Mouse (Mus musculus) kidney, embryonic 14.5 days (tissue): ENCODE data around the gene Plk5. TPM values are rescaled to one million over a fixed set of nuclear protein-coding genes. Genes with fewer than 3 reads are reported as not detected.

Experiments used
- ATAC-seq: fragments of 200-750 bp; cut with Nextera tagmentation; 2 replicates; pipeline ENCODE4 v1.8.0; 2017; ENCODE audit warnings: moderate number of reproducible peaks, mild to moderate bottlenecking, moderate TSS enrichment, moderate library complexity; ENCODE audit not compliant: low FRiP score, low TSS enrichment
- H3K27ac ChIP-seq: fragments of 300-500 bp; sonication (generic); 2 replicates; pipeline ENCODE4 v1.5.1; 2014; ENCODE audit warnings: low read depth, mild to moderate bottlenecking, low read length, moderate library complexity, mixed read lengths
- H3K27me3 ChIP-seq: fragments of 300-500 bp; sonication (generic); 2 replicates; pipeline ENCODE4 v1.6.1; 2014; ENCODE audit warnings: mild to moderate bottlenecking, low read length; ENCODE audit not compliant: control insufficient read depth, insufficient read depth
- H3K36me3 ChIP-seq: fragments of 300-500 bp; sonication (generic); 2 replicates; pipeline ENCODE4 v1.6.1; 2014; ENCODE audit warnings: low read length, mixed read lengths; ENCODE audit not compliant: control insufficient read depth, insufficient read depth
- H3K4me1 ChIP-seq: fragments of 300-500 bp; sonication (generic); 2 replicates; pipeline ENCODE4 v1.6.1; 2014; ENCODE audit warnings: low read length, mixed read lengths; ENCODE audit not compliant: control insufficient read depth, insufficient read depth
- H3K4me2 ChIP-seq: fragments of 300-500 bp; sonication (generic); replicated peaks from 2 replicates; pipeline ENCODE4 v1.6.1; 2014; ENCODE audit warnings: low read depth, mild to moderate bottlenecking, low read length
- H3K4me3 ChIP-seq: fragments of 300-500 bp; sonication (generic); 2 replicates; pipeline ENCODE4 v1.5.1; 2014; ENCODE audit warnings: mild to moderate bottlenecking, low read length
- H3K9ac ChIP-seq: fragments of 300-500 bp; sonication (generic); 2 replicates; pipeline ENCODE4 v1.6.1; 2014; ENCODE audit warnings: low read depth, mild to moderate bottlenecking, low read length, moderate library complexity
- H3K9me3 ChIP-seq: fragments of 300-500 bp; sonication (generic); 2 replicates; pipeline ENCODE4 v1.6.1; 2016; ENCODE audit warnings: low read length; ENCODE audit not compliant: control insufficient read depth
- WGBS: fragments of 180-500 bp; shearing (Covaris S2); extraction: QIAGEN DNeasy Blood & Tissue Kit; methylation state at CpG from one replicate; pipeline ENCODE4 v1.1.7; 2014; 5-methylcytosine and 5-hydroxymethylcytosine counted together
- polyA plus RNA-seq: library from polyadenylated mRNA; unstranded; fragments of >200 nt; fragmentation: Nextera tagmentation; extraction: Ambion mirVana; gene quantifications from 2 replicates; pipeline ENCODE4 v1.2.1, GENCODE M21; 2014

The Plk5 gene
- polyA plus RNA-seq, 1 experiment from 2014 or later = 0.62 TPM

DNA sequence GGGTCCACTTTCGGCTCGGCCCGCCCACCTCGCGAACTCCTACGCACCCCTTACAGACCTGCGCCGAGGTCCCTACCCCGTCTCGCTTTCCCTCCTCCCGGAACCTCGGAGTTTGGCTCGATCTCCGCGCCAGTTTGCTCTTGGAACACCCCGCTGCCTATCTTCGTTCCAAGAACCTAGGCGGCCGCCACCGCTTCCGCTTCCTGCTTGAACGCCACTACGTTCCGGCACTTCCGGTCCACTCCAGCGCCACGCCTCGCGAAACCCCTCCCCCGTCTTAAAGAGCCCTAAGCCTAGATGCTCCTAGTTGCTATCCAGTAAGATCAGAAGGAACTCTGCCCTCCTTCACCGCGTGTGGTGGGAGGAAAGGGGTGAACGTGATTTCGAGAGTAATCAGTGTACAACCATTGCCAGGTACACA, 35.9 kb upstream of the Plk5 start, which contains the start of gene 2310011J03Rik:
Gene 2310011J03Rik, minus strand, starts transcription at position 198 of the 421 bp plus-strand sequence.
- peaks cover 11% of the 10 kb centered on the region; the same call in 1 of the 2 replicates for H3K36me3 ChIP-seq
- peak within 1 kb of the TSS; percentile 74; the same call in 1 of the 2 replicates for H3K27ac ChIP-seq
- ATAC-seq = peak; percentile 32; the same call in 1 of the 2 replicates
- H3K27me3 ChIP-seq = peaks cover 24% of the 10 kb centered on the region
- no peaks in the 10 kb centered on the region for H3K9me3 ChIP-seq
- 0% methylated on average over 34 of the region's 34 CpGs for WGBS
- peaks cover 18% of the 10 kb centered on the region for H3K4me1 ChIP-seq
- H3K4me2 ChIP-seq = peak within 1 kb of the TSS; percentile 79
- peak within 1 kb of the TSS; percentile 83 for H3K9ac ChIP-seq
- H3K4me3 ChIP-seq = peak within 1 kb of the TSS; percentile 90

- H3K4me1 ChIP-seq = peaks cover 18% of the 10 kb centered on the region
- H3K9me3 ChIP-seq = no peaks in the 10 kb centered on the region
- no peak for ATAC-seq
- no peak overlapping the region for H3K9ac ChIP-seq
- H3K4me2 ChIP-seq = no peak overlapping the region
- H3K27ac ChIP-seq = no peak overlapping the region
- 74% methylated on average over 6 of the region's 6 CpGs for WGBS
- H3K27me3 ChIP-seq = peaks cover 16% of the 10 kb centered on the region
- H3K4me3 ChIP-seq = no peak overlapping the region
- H3K36me3 ChIP-seq = peaks cover 11% of the 10 kb centered on the region; the same call in 1 of the 2 replicates
These were observed 35.1 kb upstream of the Plk5 start for GRCm38 (mm10) chr10:80321014-80321669.

GRCm38 (mm10) chr10:80321670-80322581, 34.3 kb upstream of the Plk5 start:
- Histone ChIP-seq H3K27ac (no peak overlapping the region), H3K27me3 (peaks cover 8% of the 10 kb centered on the region; the same call in 1 of the 2 replicates), H3K4me1 (peaks cover 18% of the 10 kb centered on the region), H3K9ac (no peak overlapping the region), H3K4me3 (peak overlapping the region; percentile 56), H3K4me2 (peak overlapping the region; percentile 97), H3K9me3 (no peaks in the 10 kb centered on the region), H3K36me3 (peaks cover 11% of the 10 kb centered on the region; the same call in 1 of the 2 replicates)
- ATAC-seq = no peak
- WGBS = 92% methylated on average over 21 of the region's 21 CpGs

- peak; percentile 7; the same call in 1 of the 2 replicates for ATAC-seq
- H3K27ac ChIP-seq = no peak overlapping the region; the same call in 1 of the 2 replicates
- H3K36me3 ChIP-seq = 0 out of 2 replicates have a peak, but pooled peaks cover 8% of the 10 kb centered on the region
- WGBS = 8% methylated on average over 28 of the region's 28 CpGs
- H3K4me1 ChIP-seq = peaks cover 18% of the 10 kb centered on the region
- peak overlapping the region; percentile 56 for H3K4me3 ChIP-seq
- H3K9ac ChIP-seq = peak overlapping the region; percentile 66
- no peaks in the 10 kb centered on the region; the same call in 1 of the 2 replicates for H3K27me3 ChIP-seq
- no peaks in the 10 kb centered on the region for H3K9me3 ChIP-seq
- H3K4me2 ChIP-seq = peak overlapping the region; percentile 97
These were observed 33.4 kb upstream of the Plk5 start for GRCm38 (mm10) chr10:80322811-80323211.

DNA sequence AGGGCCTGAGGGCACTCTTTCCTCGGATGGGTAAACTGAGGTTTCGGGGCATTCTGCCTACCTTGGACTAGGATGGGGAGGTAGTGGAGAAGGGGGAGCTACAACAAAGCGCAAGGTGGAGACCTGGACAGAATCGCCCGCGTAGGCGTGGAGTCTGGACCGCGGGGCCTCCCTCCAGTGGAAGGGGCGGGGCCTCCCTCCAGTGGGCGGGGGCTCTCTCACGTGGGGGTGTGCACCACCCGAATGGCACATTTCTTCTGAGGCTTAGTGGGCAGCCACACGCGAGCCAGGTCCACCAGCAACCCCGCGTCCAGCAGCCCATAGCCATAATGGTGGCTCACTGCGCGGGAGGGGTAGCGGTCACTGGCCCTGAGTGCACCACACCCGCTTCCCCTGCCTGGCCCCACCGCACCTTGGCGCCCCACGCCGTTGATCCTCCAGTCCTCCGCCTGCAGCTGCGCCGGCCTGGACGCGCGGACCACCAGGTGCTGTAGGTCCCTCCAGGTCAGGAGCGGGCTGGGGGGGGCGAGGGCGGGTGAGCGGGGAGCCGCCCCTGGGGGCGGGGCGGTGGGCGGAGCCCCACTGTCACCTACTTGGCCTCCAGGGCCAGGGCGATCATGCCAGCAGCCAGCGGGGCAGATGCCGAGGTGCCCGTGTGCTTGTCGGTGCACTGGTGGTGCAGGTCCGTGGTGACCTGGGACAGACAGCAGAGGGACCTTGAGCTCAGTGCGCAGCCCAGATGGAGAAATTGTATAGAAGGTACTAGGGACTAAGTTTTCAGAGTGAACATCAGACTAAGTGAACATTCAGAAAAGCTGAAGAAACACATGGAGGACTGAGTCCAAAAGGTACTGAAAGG, 32.8 kb upstream of the Plk5 start:
- ATAC-seq = peak; percentile 53
- H3K4me2 ChIP-seq = peak overlapping the region; percentile 97
- H3K4me1 ChIP-seq = peaks cover 18% of the 10 kb centered on the region
- peak overlapping the region; percentile 56 for H3K4me3 ChIP-seq
- H3K36me3 ChIP-seq = 0 out of 2 replicates have a peak, but pooled peaks cover 4% of the 10 kb centered on the region
- no peaks in the 10 kb centered on the region for H3K9me3 ChIP-seq
- no peak overlapping the region; the same call in 1 of the 2 replicates for H3K27ac ChIP-seq
- WGBS = 2% methylated on average over 45 of the region's 46 CpGs
- no peaks in the 10 kb centered on the region for H3K27me3 ChIP-seq
- peak overlapping the region; percentile 66 for H3K9ac ChIP-seq

DNA sequence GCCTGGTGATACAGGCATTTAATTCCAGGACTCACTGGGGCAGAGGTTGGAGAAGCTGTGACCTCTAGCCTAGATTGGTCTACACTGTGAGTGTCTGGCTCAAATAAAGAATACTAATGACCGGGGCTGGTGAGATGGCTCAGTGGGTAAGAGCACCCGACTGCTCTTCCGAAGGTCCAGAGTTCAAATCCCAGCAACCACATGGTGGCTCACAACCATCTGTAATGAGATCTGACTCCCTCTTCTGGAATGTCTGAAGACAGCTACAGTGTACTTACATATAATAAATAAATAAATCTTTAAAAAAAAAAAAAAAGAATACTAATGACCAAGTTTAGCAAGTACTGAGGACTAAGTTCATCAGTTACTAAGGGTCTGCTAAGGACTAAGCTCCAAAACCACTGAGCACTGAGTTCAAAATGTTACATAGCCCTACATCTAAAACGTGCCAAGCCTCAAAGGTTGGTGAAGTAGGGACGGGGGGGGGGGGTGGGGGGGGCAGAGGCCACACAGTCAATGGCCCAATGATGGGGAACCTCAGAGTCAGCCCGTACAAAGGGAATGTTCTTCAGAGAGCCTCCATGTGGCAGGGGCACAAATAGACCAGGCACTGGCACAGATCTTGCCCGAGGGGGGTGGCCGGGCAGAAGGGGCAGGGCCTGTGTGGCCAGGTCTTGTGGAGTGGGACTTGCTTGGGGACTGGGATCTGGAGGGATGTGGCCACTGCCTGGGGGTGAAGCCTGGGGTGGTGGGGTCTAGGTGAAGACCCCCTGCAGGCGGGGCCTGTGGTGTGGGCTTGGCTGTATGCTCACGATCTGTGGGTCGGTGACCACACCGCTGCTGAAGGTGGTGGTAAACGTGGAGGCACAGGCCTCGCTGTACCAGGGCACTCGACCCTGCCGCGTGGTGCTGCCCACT, 31.9 kb upstream of the Plk5 start:
- Histone ChIP-seq H3K36me3 (no peaks in the 10 kb centered on the region), H3K27ac (no peak overlapping the region), H3K4me1 (peaks cover 21% of the 10 kb centered on the region), H3K9me3 (no peaks in the 10 kb centered on the region), H3K4me3 (peak overlapping the region; percentile 56; the same call in 1 of the 2 replicates), H3K27me3 (no peaks in the 10 kb centered on the region), H3K4me2 (peak overlapping the region; percentile 97), H3K9ac (no peak overlapping the region)
- no peak for ATAC-seq
- WGBS = 79% methylated on average over 17 of the region's 17 CpGs

DNA sequence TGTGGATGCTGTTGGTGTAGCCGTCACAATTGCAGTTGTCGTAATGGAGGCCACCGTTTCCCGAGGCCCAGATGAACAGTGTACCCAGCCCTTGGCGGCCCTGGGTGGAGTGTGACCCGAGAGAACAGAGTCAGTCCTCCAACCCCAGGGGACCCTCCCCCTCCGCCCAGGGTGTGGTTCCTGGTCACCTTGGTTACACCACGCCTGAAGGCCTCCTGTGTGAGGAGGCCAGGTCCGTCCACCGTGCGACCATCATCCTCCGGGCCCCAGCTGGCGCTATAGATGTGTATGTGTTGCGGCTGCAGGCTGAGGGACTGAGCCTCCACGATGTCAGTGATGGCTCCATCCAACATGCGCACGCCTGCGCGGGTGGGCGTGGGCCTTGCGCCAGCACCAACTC, 31.2 kb upstream of the Plk5 start:
- Histone ChIP-seq H3K27me3 (no peaks in the 10 kb centered on the region), H3K4me2 (no peak overlapping the region), H3K27ac (no peak overlapping the region), H3K4me1 (peaks cover 19% of the 10 kb centered on the region; the same call in 1 of the 2 replicates), H3K9ac (no peak overlapping the region), H3K9me3 (no peaks in the 10 kb centered on the region), H3K4me3 (no peak overlapping the region), H3K36me3 (no peaks in the 10 kb centered on the region)
- 77% methylated on average over 21 of the region's 21 CpGs for WGBS
- ATAC-seq = no peak
